Mouse (Mus musculus) G1E (cell line): Measurements from ENCODE around the gene Mrps18b.

Experiments
- CTCF ChIP-seq: IDR thresholded peaks from 2 replicates; pipeline ENCODE4 v1.5.1; 2012; ENCODE audit warnings: low read depth, low read length, inconsistent platforms, mixed read lengths
- GATA1 ChIP-seq: IDR thresholded peaks from 2 replicates; pipeline ENCODE4 v1.6.1; 2012; ENCODE audit warnings: borderline replicate concordance, low read length, inconsistent platforms, mixed read lengths
- POLR2AphosphoS5 ChIP-seq: IDR thresholded peaks from 2 replicates; pipeline ENCODE4 v1.6.1; 2012; ENCODE audit warnings: low read depth, low read length, inconsistent platforms; ENCODE audit not compliant: insufficient replicate concordance

GRCm38 (mm10) chr17:35921710-35922109 is 5.5 kb upstream of the Mrps18b start:
- TF ChIP-seq CTCF (no peak), GATA1 (no peak), POLR2AphosphoS5 (no peak)
